Mouse (Mus musculus) embryonic facial prominence, embryonic 12.5 days (tissue): ENCODE data around the gene Syde2. TPM values are rescaled to one million over a fixed set of nuclear protein-coding genes. Genes with fewer than 3 reads are reported as not detected.

Experiments
- ATAC-seq: fragments of 200-750 bp; cut with Nextera tagmentation; 2 replicates; pipeline ENCODE4 v1.8.0; 2017; ENCODE audit not compliant: insufficient number of reproducible peaks, insufficient read depth, low FRiP score, low TSS enrichment
- H3K27ac ChIP-seq: fragments of 300-500 bp; sonication (generic); 2 replicates; pipeline ENCODE4 v1.5.1; 2016; ENCODE audit warnings: mild to moderate bottlenecking
- H3K27me3 ChIP-seq: fragments of 300-500 bp; sonication (generic); 2 replicates; pipeline ENCODE4 v1.6.1; 2016; ENCODE audit warnings: mild to moderate bottlenecking, moderate library complexity
- H3K36me3 ChIP-seq: fragments of 300-500 bp; sonication (generic); 2 replicates; pipeline ENCODE4 v1.6.1; 2016; ENCODE audit warnings: mild to moderate bottlenecking
- H3K4me1 ChIP-seq: fragments of 300-500 bp; sonication (generic); 2 replicates; pipeline ENCODE4 v1.6.1; 2016
- H3K4me2 ChIP-seq: fragments of 300-500 bp; sonication (generic); replicated peaks from 2 replicates; pipeline ENCODE4 v1.6.1; 2016; ENCODE audit warnings: mild to moderate bottlenecking, moderate library complexity
- H3K4me3 ChIP-seq: fragments of 300-500 bp; sonication (generic); 2 replicates; pipeline ENCODE4 v1.5.1; 2016; ENCODE audit warnings: mild to moderate bottlenecking
- H3K9ac ChIP-seq: fragments of 300-500 bp; sonication (generic); 2 replicates; pipeline ENCODE4 v1.6.1; 2016; ENCODE audit warnings: mild to moderate bottlenecking, moderate library complexity
- H3K9me3 ChIP-seq: fragments of 300-500 bp; sonication (generic); 2 replicates; pipeline ENCODE4 v1.6.1; 2016; ENCODE audit warnings: mild to moderate bottlenecking, moderate library complexity
- WGBS: fragments of 180-500 bp; shearing (Covaris S2); methylation state at CpG from one replicate; pipeline ENCODE4 v1.1.7; 2016; 5-methylcytosine and 5-hydroxymethylcytosine counted together
- polyA plus RNA-seq: library from polyadenylated mRNA; unstranded; fragments of >200 nt; fragmentation: Nextera tagmentation; extraction: Ambion mirVana; gene quantifications from 2 replicates; pipeline ENCODE4 v1.2.1, GENCODE M21; 2016

Syde2 gene
- polyA plus RNA-seq, 1 experiment from 2014 or later, result 2.9 TPM

DNA sequence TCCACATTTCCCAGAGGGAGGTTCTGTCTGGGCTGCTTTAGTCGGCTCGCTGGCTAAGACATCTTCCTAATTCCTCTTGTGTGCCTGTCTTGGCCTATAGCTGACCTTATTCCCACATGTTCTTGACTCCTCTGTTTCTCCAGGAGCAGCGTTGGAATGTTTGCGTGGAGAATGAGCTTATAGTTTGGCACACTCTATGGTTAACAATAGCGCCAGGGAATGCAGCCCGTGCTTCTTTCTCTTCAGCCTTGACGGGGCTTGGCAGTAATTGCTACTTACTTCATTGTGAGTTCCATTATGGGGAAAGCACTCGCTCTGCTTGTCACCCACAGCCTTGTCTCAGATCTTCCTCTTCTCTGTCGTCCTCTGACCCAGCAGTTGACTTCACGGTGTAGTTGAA lies 16.2 kb upstream of the Syde2 start:
- no peaks in the 10 kb centered on the region for H3K36me3 ChIP-seq
- no peak overlapping the region for H3K4me3 ChIP-seq
- no peaks in the 10 kb centered on the region for H3K4me1 ChIP-seq
- H3K27ac ChIP-seq, result no peak overlapping the region
- H3K9ac ChIP-seq, result no peak overlapping the region
- no peaks in the 10 kb centered on the region for H3K27me3 ChIP-seq
- WGBS, result 71% methylated on average over 10 of the region's 10 CpGs
- H3K9me3 ChIP-seq, result peaks cover 6% of the 10 kb centered on the region; the same call in 1 of the 2 replicates
- ATAC-seq, result no peak
- H3K4me2 ChIP-seq, result no peak overlapping the region

DNA sequence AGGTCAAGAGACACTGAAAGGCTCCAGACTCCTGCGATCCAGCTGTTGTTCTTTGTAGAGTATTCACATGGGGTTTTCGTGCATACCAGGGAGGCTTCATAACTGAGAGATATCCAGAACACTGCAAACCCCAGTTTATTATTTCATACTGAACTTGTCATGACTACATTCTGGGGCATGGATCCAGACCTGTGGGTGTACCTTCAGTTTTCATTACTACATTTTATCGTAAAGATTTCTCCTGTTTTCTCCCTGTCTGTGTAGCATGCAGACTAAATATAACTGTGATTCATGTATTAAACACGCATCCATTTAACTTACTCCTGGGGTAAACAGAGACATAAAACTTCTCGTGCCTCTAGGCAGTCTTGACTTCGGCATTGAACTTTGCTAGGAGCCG lies 12.7 kb upstream of the Syde2 start:
- peaks cover 10% of the 10 kb centered on the region; the same call in 1 of the 2 replicates for H3K9me3 ChIP-seq
- H3K27me3 ChIP-seq, result no peaks in the 10 kb centered on the region
- H3K4me2 ChIP-seq, result no peak overlapping the region
- H3K4me3 ChIP-seq, result no peak overlapping the region
- WGBS, result 84% methylated on average over 7 of the region's 7 CpGs
- no peak overlapping the region for H3K27ac ChIP-seq
- ATAC-seq, result no peak
- H3K36me3 ChIP-seq, result no peaks in the 10 kb centered on the region
- H3K4me1 ChIP-seq, result no peaks in the 10 kb centered on the region
- H3K9ac ChIP-seq, result no peak overlapping the region

GRCm38 (mm10) chr3:145985333-145985925 lies 2.2 kb upstream of the Syde2 start:
- Histone ChIP-seq H3K27me3 (peaks cover 19% of the 10 kb centered on the region), H3K27ac (no peak overlapping the region), H3K36me3 (no peaks in the 10 kb centered on the region), H3K4me3 (no peak overlapping the region), H3K4me1 (peaks cover 14% of the 10 kb centered on the region), H3K4me2 (no peak overlapping the region), H3K9me3 (no peaks in the 10 kb centered on the region), H3K9ac (no peak overlapping the region)
- ATAC-seq, result no peak
- WGBS, result 77% methylated on average over 7 of the region's 7 CpGs

DNA sequence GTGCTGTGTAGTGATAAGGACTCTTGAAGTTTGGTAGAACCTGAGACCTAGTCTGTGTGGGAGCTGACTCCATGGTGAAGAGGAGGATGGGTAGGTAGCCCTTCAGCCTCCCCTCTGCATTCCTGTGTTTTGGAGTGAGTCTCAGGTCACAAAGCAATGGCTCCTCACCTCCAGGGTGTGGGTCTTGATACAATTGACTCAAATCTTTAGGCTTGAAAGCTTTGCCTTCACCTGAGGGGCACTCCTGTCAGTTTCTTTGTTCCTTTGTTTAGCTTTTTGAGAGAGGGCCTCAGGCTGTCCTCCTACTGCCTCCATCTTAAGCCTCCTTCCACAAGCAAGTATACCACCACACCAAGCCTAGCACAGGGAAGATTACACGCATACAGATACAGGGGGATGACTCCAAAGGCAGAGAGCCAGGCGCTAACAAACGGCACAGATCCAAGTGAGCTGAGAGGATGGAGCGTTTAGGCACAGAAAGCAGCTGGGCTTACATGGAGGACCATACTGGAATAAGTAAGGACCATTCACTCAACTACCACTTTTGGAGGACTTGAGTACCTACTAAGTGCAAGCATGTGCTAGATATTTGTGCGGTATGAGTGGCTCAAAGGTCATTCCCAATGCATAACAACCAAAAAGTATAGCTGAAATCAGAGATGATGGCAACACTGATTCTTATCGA lies 1.2 kb upstream of the Syde2 start:
- ATAC-seq, result no peak
- Histone ChIP-seq H3K9ac (no peak overlapping the region), H3K4me2 (0 out of 2 replicates have a peak overlapping the region, but pooled peaks have one; percentile 85), H3K4me3 (peak overlapping the region; percentile 75; the same call in 1 of the 2 replicates), H3K9me3 (no peaks in the 10 kb centered on the region), H3K4me1 (peaks cover 18% of the 10 kb centered on the region), H3K27ac (no peak overlapping the region), H3K27me3 (peaks cover 19% of the 10 kb centered on the region), H3K36me3 (no peaks in the 10 kb centered on the region)
- 48% methylated on average over 6 of the region's 6 CpGs for WGBS

GRCm38 (mm10) chr3:145987970-145988683 lies 457 bp downstream of the Syde2 start:
- H3K9me3 ChIP-seq, result no peaks in the 10 kb centered on the region
- WGBS, result under 1% methylated on average over 91 of the region's 101 CpGs
- peak; percentile 68 for ATAC-seq
- peak overlapping the region; percentile 85 for H3K4me2 ChIP-seq
- peaks cover 19% of the 10 kb centered on the region for H3K27me3 ChIP-seq
- H3K4me3 ChIP-seq, result peak overlapping the region; percentile 75
- H3K27ac ChIP-seq, result peak overlapping the region; percentile 93
- H3K9ac ChIP-seq, result peak overlapping the region; percentile 81
- peaks cover 18% of the 10 kb centered on the region for H3K4me1 ChIP-seq
- no peaks in the 10 kb centered on the region for H3K36me3 ChIP-seq

- ATAC-seq, result peak; percentile 45
- Histone ChIP-seq H3K4me1 (peaks cover 18% of the 10 kb centered on the region), H3K9ac (peak overlapping the region; percentile 81), H3K4me3 (peak overlapping the region; percentile 75), H3K27me3 (peaks cover 19% of the 10 kb centered on the region), H3K4me2 (peak overlapping the region; percentile 85), H3K27ac (peak overlapping the region; percentile 93; the same call in 1 of the 2 replicates), H3K36me3 (no peaks in the 10 kb centered on the region), H3K9me3 (no peaks in the 10 kb centered on the region)
- WGBS, result under 1% methylated on average over 45 of the region's 45 CpGs
These were observed 1.3 kb downstream of the Syde2 start for GRCm38 (mm10) chr3:145988684-145989575.

DNA sequence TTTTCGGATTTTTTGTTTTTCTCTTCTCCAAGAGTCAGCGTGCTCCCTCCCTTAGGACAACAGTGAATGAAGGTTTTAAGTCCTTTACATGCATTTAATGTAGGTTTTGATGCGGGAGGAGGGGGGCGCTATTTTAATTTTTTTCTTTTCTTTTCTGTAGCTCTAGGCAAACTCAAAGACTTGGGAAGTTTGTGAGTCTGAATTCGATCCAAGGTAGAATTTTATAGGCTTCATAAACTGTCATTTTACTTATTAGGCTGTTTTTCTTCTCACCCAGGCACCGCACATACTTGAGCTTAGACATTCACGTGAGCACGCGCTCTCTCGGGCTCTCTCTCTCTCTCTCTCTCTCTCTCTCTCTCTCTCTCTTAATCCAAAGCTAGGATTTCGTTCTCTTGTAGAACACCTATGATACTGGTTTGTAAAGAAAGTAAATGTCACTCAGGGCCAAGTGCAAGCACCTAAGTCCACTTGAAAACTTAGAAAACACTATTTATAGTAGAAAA lies 2.0 kb downstream of the Syde2 start:
- H3K9me3 ChIP-seq, result no peaks in the 10 kb centered on the region
- peaks cover 13% of the 10 kb centered on the region for H3K4me1 ChIP-seq
- no peak overlapping the region for H3K27ac ChIP-seq
- H3K4me3 ChIP-seq, result peak overlapping the region; percentile 75
- peak overlapping the region; percentile 81 for H3K9ac ChIP-seq
- ATAC-seq, result no peak
- H3K4me2 ChIP-seq, result peak overlapping the region; percentile 85
- no peaks in the 10 kb centered on the region for H3K36me3 ChIP-seq
- 3% methylated on average over 11 of the region's 11 CpGs for WGBS
- peaks cover 19% of the 10 kb centered on the region for H3K27me3 ChIP-seq

DNA sequence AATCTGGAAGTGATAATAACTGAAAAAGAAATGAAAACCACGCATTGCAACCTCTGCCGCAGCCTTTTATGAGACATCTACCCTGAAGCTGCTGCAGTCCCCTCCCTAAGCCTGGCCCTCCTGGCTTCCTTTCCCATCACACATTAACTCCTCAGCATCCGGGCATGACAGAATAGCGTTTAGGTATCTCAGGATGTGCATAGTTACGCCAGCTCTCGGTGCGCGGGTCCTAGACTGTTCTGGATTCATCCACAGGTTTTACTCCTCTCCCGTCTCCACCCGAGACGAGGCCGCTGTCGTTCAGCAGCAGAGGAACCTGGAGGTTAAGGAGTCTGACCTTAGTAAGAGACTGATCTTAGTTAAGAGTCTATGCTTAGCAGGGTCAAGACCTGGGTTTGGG lies 3.5 kb downstream of the Syde2 start:
- 55% methylated on average over 13 of the region's 13 CpGs for WGBS
- peaks cover 17% of the 10 kb centered on the region for H3K27me3 ChIP-seq
- no peak overlapping the region for H3K27ac ChIP-seq
- no peaks in the 10 kb centered on the region for H3K36me3 ChIP-seq
- peaks cover 13% of the 10 kb centered on the region for H3K4me1 ChIP-seq
- H3K4me2 ChIP-seq, result peak overlapping the region; percentile 22; the same call in 1 of the 2 replicates
- no peaks in the 10 kb centered on the region for H3K9me3 ChIP-seq
- H3K9ac ChIP-seq, result no peak overlapping the region
- ATAC-seq, result no peak
- no peak overlapping the region for H3K4me3 ChIP-seq

- WGBS, result 72% methylated on average over 10 of the region's 10 CpGs
- no peaks in the 10 kb centered on the region for H3K36me3 ChIP-seq
- H3K27me3 ChIP-seq, result peaks cover 12% of the 10 kb centered on the region
- peaks cover 13% of the 10 kb centered on the region for H3K4me1 ChIP-seq
- ATAC-seq, result no peak
- no peak overlapping the region for H3K9ac ChIP-seq
- no peaks in the 10 kb centered on the region for H3K9me3 ChIP-seq
- no peak overlapping the region for H3K4me2 ChIP-seq
- no peak overlapping the region for H3K4me3 ChIP-seq
- no peak overlapping the region for H3K27ac ChIP-seq
These were observed 4.5 kb downstream of the Syde2 start for GRCm38 (mm10) chr3:145991976-145992730.

- Histone ChIP-seq H3K4me1 (peaks cover 13% of the 10 kb centered on the region), H3K27ac (no peak overlapping the region), H3K4me3 (no peak overlapping the region), H3K36me3 (no peaks in the 10 kb centered on the region), H3K9ac (no peak overlapping the region), H3K9me3 (no peaks in the 10 kb centered on the region), H3K27me3 (peaks cover 12% of the 10 kb centered on the region), H3K4me2 (no peak overlapping the region)
- WGBS, result 83% methylated on average over 10 of the region's 10 CpGs
- ATAC-seq, result no peak
These were observed 5.1 kb downstream of the Syde2 start for GRCm38 (mm10) chr3:145992796-145993195.
